Mouse (Mus musculus) embryonic fibroblast, embryonic 13.5 days (primary cell): Measurements from ENCODE around the gene March9. TPM values are rescaled to one million over a fixed set of nuclear protein-coding genes. Genes with fewer than 3 reads are reported as not detected.
A peak's percentile ranks its signal among the peaks of the same experiment; 100 is the strongest.

Experiments used
- H3K27ac ChIP-seq: 2 replicates; pipeline ENCODE4 v1.5.1; 2012; ENCODE audit warnings: low read length, control low read depth, inconsistent platforms; ENCODE audit not compliant: insufficient read depth
- H3K4me1 ChIP-seq: 2 replicates; pipeline ENCODE4 v1.6.1; 2011; ENCODE audit warnings: low read length; ENCODE audit not compliant: control insufficient read depth, insufficient read depth
- H3K4me3 ChIP-seq: 2 replicates; pipeline ENCODE4 v1.5.1; 2011; ENCODE audit warnings: mild to moderate bottlenecking, control low read depth, low read length; ENCODE audit not compliant: insufficient read depth
- CTCF ChIP-seq: IDR thresholded peaks from 2 replicates; pipeline ENCODE4 v1.5.1; 2011; ENCODE audit warnings: mild to moderate bottlenecking, control low read depth, low read length, moderate library complexity, borderline replicate concordance; ENCODE audit not compliant: insufficient read depth
- POLR2A ChIP-seq: IDR thresholded peaks from 2 replicates; pipeline ENCODE4 v1.6.1; 2011; ENCODE audit warnings: low read depth, mild to moderate bottlenecking, control low read depth, low read length, moderate library complexity
- polyA plus RNA-seq: library from polyadenylated mRNA; stranded (reverse); fragments of >200 nt; gene quantifications from 2 replicates; pipeline ENCODE4 v1.2.4, GENCODE M21; 2011; ENCODE audit warnings: low read depth; ENCODE audit not compliant: missing spikeins, insufficient read length

The March9 gene
- polyA plus RNA-seq, 1 experiment, result 3.0 TPM

GRCm38 (mm10) chr10:127054646-127055045 is 5.3 kb downstream of the March9 start:
- H3K4me1 ChIP-seq, result no peaks in the 10 kb centered on the region
- H3K27ac ChIP-seq, result no peak overlapping the region
- H3K4me3 ChIP-seq, result no peak overlapping the region
- TF ChIP-seq POLR2A, result no peak
- no peak for TF ChIP-seq CTCF

- Histone ChIP-seq H3K4me1 (0 out of 2 replicates have a peak, but pooled peaks cover 3% of the 10 kb centered on the region), H3K27ac (no peak overlapping the region), H3K4me3 (no peak overlapping the region)
- no peak for TF ChIP-seq POLR2A
- TF ChIP-seq CTCF, result no peak
Observed at GRCm38 (mm10) chr10:127050119-127050474, 9.9 kb downstream of the March9 start.

GRCm38 (mm10) chr10:127049395-127050118 is 10.4 kb downstream of the March9 start:
- H3K4me1 ChIP-seq, result 0 out of 2 replicates have a peak, but pooled peaks cover 3% of the 10 kb centered on the region
- H3K27ac ChIP-seq, result no peak overlapping the region
- no peak overlapping the region for H3K4me3 ChIP-seq
- TF ChIP-seq CTCF (peak; percentile 23; the same call in 1 of the 2 replicates), POLR2A (no peak)

- Histone ChIP-seq H3K4me1 (0 out of 2 replicates have a peak, but pooled peaks cover 3% of the 10 kb centered on the region), H3K27ac (no peak overlapping the region), H3K4me3 (no peak overlapping the region)
- no peak for TF ChIP-seq CTCF
- TF ChIP-seq POLR2A, result no peak
Observed at GRCm38 (mm10) chr10:127048608-127049394, 11.2 kb downstream of the March9 start.

GRCm38 (mm10) chr10:127047954-127048353 is 12.0 kb downstream of the March9 start, which contains the start of gene Cyp27b1:
Gene Cyp27b1, plus strand, starts transcription at chr10:127048250.
- no peak for TF ChIP-seq CTCF
- no peak for TF ChIP-seq POLR2A
- Histone ChIP-seq H3K4me3 (no peak within 1 kb of the TSS), H3K27ac (no peak within 1 kb of the TSS), H3K4me1 (0 out of 2 replicates have a peak, but pooled peaks cover 3% of the 10 kb centered on the region)

- Histone ChIP-seq H3K27ac (no peak overlapping the region), H3K4me1 (peaks cover 3% of the 10 kb centered on the region; the same call in 1 of the 2 replicates), H3K4me3 (no peak overlapping the region)
- TF ChIP-seq POLR2A, result no peak
- no peak for TF ChIP-seq CTCF
Observed at GRCm38 (mm10) chr10:127043187-127043586, 16.8 kb downstream of the March9 start.

- H3K4me3 ChIP-seq, result peak overlapping the region; percentile 84
- H3K4me1 ChIP-seq, result peaks cover 3% of the 10 kb centered on the region; the same call in 1 of the 2 replicates
- H3K27ac ChIP-seq, result peak overlapping the region; percentile 73
- no peak for TF ChIP-seq CTCF
- no peak for TF ChIP-seq POLR2A
Observed at GRCm38 (mm10) chr10:127042468-127043115, 17.4 kb downstream of the March9 start.

GRCm38 (mm10) chr10:127041774-127042338 is 18.1 kb downstream of the March9 start:
- TF ChIP-seq CTCF (no peak), POLR2A (peak; percentile 53)
- Histone ChIP-seq H3K4me3 (peak overlapping the region; percentile 84), H3K27ac (peak overlapping the region; percentile 73), H3K4me1 (peaks cover 3% of the 10 kb centered on the region; the same call in 1 of the 2 replicates)

- Histone ChIP-seq H3K27ac (peak within 1 kb of the TSS; percentile 73), H3K4me1 (peaks cover 3% of the 10 kb centered on the region; the same call in 1 of the 2 replicates), H3K4me3 (peak within 1 kb of the TSS; percentile 84)
- no peak for TF ChIP-seq POLR2A
Observed at GRCm38 (mm10) chr10:127041274-127041766, 18.7 kb downstream of the March9 start, which contains the start of the genes Mettl1 and Eef1akmt3. Gene Mettl1, plus strand, starts transcription at chr10:127041414. Gene Eef1akmt3, minus strand, starts transcription at chr10:127041513.
